Mouse (Mus musculus) forebrain, embryonic 15.5 days (tissue): ENCODE measurements at regions not wholly inside any gene's neighbourhood (a gene's known extent, or its start where the extent isn't known, plus 50 kb on each side); places are given as distances from the start of the nearest gene placed in this dataset.

Experiments
- ATAC-seq: fragments of 200-750 bp; cut with Nextera tagmentation; replicated peaks from 2 replicates; pipeline ENCODE4 v1.8.0; 2017; ENCODE audit warnings: mild to moderate bottlenecking, moderate TSS enrichment, moderate library complexity
- H3K27ac ChIP-seq: fragments of 300-500 bp; sonication (generic); replicated peaks from 2 replicates; pipeline ENCODE4 v1.5.1; 2015; ENCODE audit warnings: mild to moderate bottlenecking, inconsistent platforms
- H3K27me3 ChIP-seq: fragments of 300-500 bp; sonication (generic); 2 replicates; pipeline ENCODE4 v1.6.1; 2015; ENCODE audit warnings: inconsistent platforms
- H3K36me3 ChIP-seq: fragments of 300-500 bp; sonication (generic); 2 replicates; pipeline ENCODE4 v1.6.1; 2015; ENCODE audit warnings: mild to moderate bottlenecking, inconsistent platforms
- H3K4me1 ChIP-seq: fragments of 300-500 bp; sonication (generic); 2 replicates; pipeline ENCODE4 v1.6.1; 2015; ENCODE audit warnings: inconsistent platforms
- H3K4me2 ChIP-seq: fragments of 300-500 bp; sonication (generic); replicated peaks from 2 replicates; pipeline ENCODE4 v1.6.1; 2015; ENCODE audit warnings: mild to moderate bottlenecking, inconsistent platforms
- H3K4me3 ChIP-seq: fragments of 300-500 bp; sonication (generic); 2 replicates; pipeline ENCODE4 v1.5.1; 2015; ENCODE audit warnings: mild to moderate bottlenecking, inconsistent platforms
- H3K9ac ChIP-seq: fragments of 300-500 bp; sonication (generic); replicated peaks from 2 replicates; pipeline ENCODE4 v1.6.1; 2015; ENCODE audit warnings: mild to moderate bottlenecking, inconsistent platforms
- H3K9me3 ChIP-seq: fragments of 300-500 bp; sonication (generic); 2 replicates; pipeline ENCODE4 v1.6.1; 2016; ENCODE audit warnings: inconsistent platforms
- whole genome bisulfite sequencing: fragments of 180-500 bp; shearing (Covaris S2); methylation state at CpG from one replicate; pipeline ENCODE4 v1.1.7; 2015; ENCODE audit warnings: mixed read lengths; 5-methylcytosine and 5-hydroxymethylcytosine counted together

- no peak overlapping the region for H3K4me2 ChIP-seq
- no peaks in the 10 kb centered on the region; the same call in 1 of the 2 replicates for H3K27me3 ChIP-seq
- 49% methylated on average over 14 of the region's 14 CpGs for WGBS
- no peak overlapping the region for H3K27ac ChIP-seq
- H3K9me3 ChIP-seq = no peaks in the 10 kb centered on the region
- no peak overlapping the region for H3K9ac ChIP-seq
- no peak overlapping the region for H3K4me3 ChIP-seq
- no peaks in the 10 kb centered on the region for H3K36me3 ChIP-seq
- no peaks in the 10 kb centered on the region for H3K4me1 ChIP-seq
- ATAC-seq = no peak
These were observed 163.4 kb upstream of the Irx5 start for GRCm38 (mm10) chr8:92194065-92194464.

- Histone ChIP-seq H3K4me2 (no peak overlapping the region), H3K27me3 (no peaks in the 10 kb centered on the region; the same call in 1 of the 2 replicates), H3K9ac (no peak overlapping the region), H3K27ac (no peak overlapping the region), H3K4me3 (no peak overlapping the region), H3K9me3 (no peaks in the 10 kb centered on the region), H3K4me1 (no peaks in the 10 kb centered on the region), H3K36me3 (no peaks in the 10 kb centered on the region)
- ATAC-seq = no peak
- 91% methylated on average over 16 of the region's 16 CpGs for WGBS
These were observed 167.0 kb upstream of the Irx5 start for GRCm38 (mm10) chr8:92190261-92191025.

- H3K9me3 ChIP-seq = no peaks in the 10 kb centered on the region
- H3K9ac ChIP-seq = no peak overlapping the region
- no peaks in the 10 kb centered on the region for H3K36me3 ChIP-seq
- H3K4me1 ChIP-seq = peaks cover 4% of the 10 kb centered on the region
- 0 out of 2 replicates have a peak, but pooled peaks cover 3% of the 10 kb centered on the region for H3K27me3 ChIP-seq
- WGBS = 34% methylated on average over 1 of the region's 1 CpGs
- no peak overlapping the region for H3K4me3 ChIP-seq
- no peak overlapping the region for H3K27ac ChIP-seq
- no peak overlapping the region for H3K4me2 ChIP-seq
- ATAC-seq = no peak
These were observed 174.1 kb upstream of the Irx5 start for GRCm38 (mm10) chr8:92183331-92183730.

DNA sequence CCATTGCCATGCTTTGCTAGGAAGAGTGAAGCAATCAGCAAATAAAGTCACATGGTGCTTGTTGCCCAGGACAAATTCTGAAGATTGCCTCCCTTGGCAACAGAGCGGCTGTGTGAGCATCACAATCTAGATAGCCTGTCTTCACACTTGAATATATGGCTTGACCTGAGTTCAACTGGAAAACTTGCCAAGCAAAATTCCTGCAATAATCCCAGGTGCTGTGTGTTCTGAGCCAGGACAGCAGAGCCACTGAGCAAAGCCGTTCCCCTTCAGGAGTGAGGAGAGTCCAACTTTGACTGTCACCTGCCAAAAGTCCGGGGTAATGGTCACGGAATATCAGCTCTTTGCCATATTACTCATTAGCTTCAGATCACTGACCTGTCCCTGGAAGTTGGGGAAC lies 176.8 kb upstream of the Irx5 start:
- WGBS = 87% methylated on average over 4 of the region's 4 CpGs
- peaks cover 9% of the 10 kb centered on the region for H3K4me1 ChIP-seq
- no peak for ATAC-seq

DNA sequence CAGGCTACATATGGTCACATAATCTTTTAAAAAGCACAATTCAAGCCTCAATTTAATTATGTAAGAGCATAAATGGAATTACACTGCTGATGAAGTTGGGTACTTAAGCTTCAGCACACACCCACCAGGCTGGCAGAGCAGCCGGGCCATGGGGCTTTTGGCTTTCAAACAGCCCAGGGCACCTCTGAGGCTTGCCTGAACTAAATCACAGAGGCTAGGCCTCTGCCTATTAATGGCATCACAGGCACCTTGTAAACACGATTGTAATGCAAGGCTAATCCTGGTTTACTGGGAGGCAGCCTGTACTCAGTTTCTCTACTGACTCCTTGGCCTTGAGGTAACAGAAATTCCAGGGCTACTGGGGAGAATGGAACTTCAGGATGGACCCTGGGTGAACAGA lies 178.1 kb upstream of the Irx5 start:
- Histone ChIP-seq H3K4me2 (no peak overlapping the region), H3K4me1 (peaks cover 9% of the 10 kb centered on the region), H3K27me3 (0 out of 2 replicates have a peak, but pooled peaks cover 8% of the 10 kb centered on the region), H3K27ac (no peak overlapping the region), H3K9me3 (no peaks in the 10 kb centered on the region), H3K9ac (no peak overlapping the region), H3K4me3 (no peak overlapping the region), H3K36me3 (no peaks in the 10 kb centered on the region)
- ATAC-seq = no peak
- 40% methylated on average over 2 of the region's 2 CpGs for WGBS

More for the DNA sequence above, 176.8 kb upstream of the Irx5 start:
- H3K27me3 ChIP-seq = 0 out of 2 replicates have a peak, but pooled peaks cover 8% of the 10 kb centered on the region
- H3K4me3 ChIP-seq = no peak overlapping the region
- no peaks in the 10 kb centered on the region for H3K9me3 ChIP-seq
- H3K9ac ChIP-seq = no peak overlapping the region
- no peak overlapping the region for H3K4me2 ChIP-seq
- H3K36me3 ChIP-seq = no peaks in the 10 kb centered on the region
- no peak overlapping the region for H3K27ac ChIP-seq

GRCm38 (mm10) chr8:92176101-92176500 lies 181.3 kb upstream of the Irx5 start:
- Histone ChIP-seq H3K4me1 (peaks cover 9% of the 10 kb centered on the region), H3K36me3 (no peaks in the 10 kb centered on the region), H3K4me3 (no peak overlapping the region), H3K4me2 (no peak overlapping the region), H3K27ac (no peak overlapping the region), H3K9ac (no peak overlapping the region), H3K27me3 (peaks cover 8% of the 10 kb centered on the region; the same call in 1 of the 2 replicates), H3K9me3 (no peaks in the 10 kb centered on the region)
- 52% methylated on average over 5 of the region's 5 CpGs for WGBS
- no peak for ATAC-seq

GRCm38 (mm10) chr8:92174106-92174505 lies 183.3 kb upstream of the Irx5 start:
- no peak for ATAC-seq
- peaks cover 6% of the 10 kb centered on the region for H3K4me1 ChIP-seq
- H3K27me3 ChIP-seq = peaks cover 21% of the 10 kb centered on the region
- no peaks in the 10 kb centered on the region for H3K36me3 ChIP-seq
- H3K4me3 ChIP-seq = no peak overlapping the region
- H3K4me2 ChIP-seq = no peak overlapping the region
- no peak overlapping the region for H3K27ac ChIP-seq
- WGBS = 75% methylated on average over 2 of the region's 2 CpGs
- no peaks in the 10 kb centered on the region for H3K9me3 ChIP-seq
- no peak overlapping the region for H3K9ac ChIP-seq

DNA sequence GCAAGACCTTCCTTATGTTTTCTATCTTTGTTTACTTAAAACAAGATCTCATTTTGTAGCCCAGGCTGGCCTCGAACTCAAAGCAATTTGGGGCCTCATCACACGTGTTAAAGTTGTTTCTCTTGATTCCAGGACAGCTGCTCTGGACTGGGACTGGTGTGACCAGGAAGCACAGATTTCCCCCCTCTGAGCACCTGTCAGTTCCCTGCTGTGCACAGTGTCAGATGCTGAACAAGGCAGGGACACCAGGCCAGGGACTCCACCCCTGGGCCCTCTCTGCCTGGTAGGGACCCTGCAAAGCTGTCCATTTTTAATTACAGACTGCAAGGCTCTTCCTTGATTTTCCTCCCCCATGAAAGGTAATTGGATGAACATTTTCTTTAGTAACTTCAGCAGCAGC lies 185.8 kb upstream of the Irx5 start:
- Histone ChIP-seq H3K9me3 (no peaks in the 10 kb centered on the region), H3K27ac (no peak overlapping the region), H3K4me1 (peaks cover 13% of the 10 kb centered on the region), H3K4me2 (no peak overlapping the region), H3K4me3 (no peak overlapping the region), H3K36me3 (no peaks in the 10 kb centered on the region), H3K9ac (no peak overlapping the region), H3K27me3 (peaks cover 29% of the 10 kb centered on the region)
- no peak for ATAC-seq
- 78% methylated on average over 2 of the region's 2 CpGs for WGBS

GRCm38 (mm10) chr8:92167340-92167783 lies 190.1 kb upstream of the Irx5 start:
- Histone ChIP-seq H3K4me2 (no peak overlapping the region), H3K27ac (no peak overlapping the region), H3K36me3 (no peaks in the 10 kb centered on the region), H3K4me3 (no peak overlapping the region), H3K9me3 (no peaks in the 10 kb centered on the region), H3K9ac (no peak overlapping the region), H3K4me1 (peaks cover 13% of the 10 kb centered on the region), H3K27me3 (peaks cover 33% of the 10 kb centered on the region)
- 7% methylated on average over 4 of the region's 4 CpGs for WGBS
- ATAC-seq = peak; percentile 67

GRCm38 (mm10) chr8:92165306-92165705 lies 192.1 kb upstream of the Irx5 start:
- H3K4me3 ChIP-seq = no peak overlapping the region
- peaks cover 24% of the 10 kb centered on the region for H3K27me3 ChIP-seq
- no peak overlapping the region for H3K27ac ChIP-seq
- H3K9me3 ChIP-seq = no peaks in the 10 kb centered on the region
- WGBS = 78% methylated on average over 6 of the region's 6 CpGs
- H3K9ac ChIP-seq = no peak overlapping the region
- H3K36me3 ChIP-seq = no peaks in the 10 kb centered on the region
- no peak overlapping the region for H3K4me2 ChIP-seq
- ATAC-seq = no peak
- peaks cover 24% of the 10 kb centered on the region for H3K4me1 ChIP-seq

DNA sequence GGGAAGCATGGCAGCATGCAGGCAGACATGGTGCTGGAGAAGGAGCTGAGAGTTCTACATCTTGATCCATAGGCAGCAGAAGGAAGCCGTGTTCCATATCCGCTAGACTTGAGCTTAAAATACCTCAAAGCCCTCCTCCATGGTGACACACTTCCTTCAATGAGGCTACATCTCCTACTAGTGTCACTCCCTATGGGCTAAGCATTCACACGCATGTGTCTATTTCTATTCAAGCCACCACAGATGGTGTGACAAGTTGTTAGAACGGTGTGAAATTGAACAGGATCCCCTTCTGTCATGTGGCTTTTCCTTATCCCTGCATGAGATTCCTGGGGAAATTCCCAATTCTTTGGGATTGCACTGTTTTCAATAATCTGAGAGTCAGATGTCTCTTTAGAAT lies 192.9 kb upstream of the Irx5 start:
- H3K4me3 ChIP-seq = no peak overlapping the region
- no peaks in the 10 kb centered on the region for H3K36me3 ChIP-seq
- no peak for ATAC-seq
- H3K9me3 ChIP-seq = no peaks in the 10 kb centered on the region
- WGBS = 72% methylated on average over 4 of the region's 4 CpGs
- H3K4me1 ChIP-seq = peaks cover 28% of the 10 kb centered on the region
- H3K4me2 ChIP-seq = no peak overlapping the region
- H3K27me3 ChIP-seq = peaks cover 27% of the 10 kb centered on the region
- H3K27ac ChIP-seq = no peak overlapping the region
- no peak overlapping the region for H3K9ac ChIP-seq

DNA sequence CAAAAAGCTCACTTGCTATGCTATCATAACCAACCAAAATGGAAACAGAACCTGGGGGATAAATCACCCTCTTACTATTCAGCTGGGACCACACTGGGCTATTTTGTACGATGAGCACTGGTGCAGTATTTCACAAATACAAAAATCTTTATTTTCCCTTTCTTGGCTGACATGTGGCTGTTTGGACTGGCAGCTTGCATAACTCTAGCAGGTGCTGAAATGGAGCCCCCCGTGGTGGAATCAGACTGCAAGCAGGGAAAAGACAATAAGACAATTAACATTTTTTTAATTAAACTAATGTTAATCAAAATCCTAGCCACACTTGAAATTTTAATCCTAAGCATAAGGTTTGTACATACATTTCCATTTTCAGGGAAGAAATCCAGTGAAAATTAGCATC lies 196.4 kb upstream of the Irx5 start:
- H3K4me3 ChIP-seq = no peak overlapping the region
- peak overlapping the region; percentile 52; the same call in 1 of the 2 replicates for H3K27ac ChIP-seq
- peaks cover 46% of the 10 kb centered on the region for H3K27me3 ChIP-seq
- H3K36me3 ChIP-seq = no peaks in the 10 kb centered on the region
- peak; percentile 77 for ATAC-seq
- H3K9me3 ChIP-seq = no peaks in the 10 kb centered on the region
- WGBS = 24% methylated on average over 2 of the region's 2 CpGs
- H3K9ac ChIP-seq = no peak overlapping the region
- peaks cover 21% of the 10 kb centered on the region for H3K4me1 ChIP-seq
- no peak overlapping the region for H3K4me2 ChIP-seq

- Histone ChIP-seq H3K9ac (no peak overlapping the region), H3K27ac (no peak overlapping the region), H3K4me3 (no peak overlapping the region), H3K27me3 (peaks cover 62% of the 10 kb centered on the region), H3K9me3 (no peaks in the 10 kb centered on the region), H3K4me1 (peaks cover 21% of the 10 kb centered on the region), H3K4me2 (no peak overlapping the region), H3K36me3 (no peaks in the 10 kb centered on the region)
- WGBS = 6% methylated on average over 10 of the region's 10 CpGs
- ATAC-seq = no peak
These were observed 199.2 kb upstream of the Irx5 start for GRCm38 (mm10) chr8:92158219-92158618.
